Mouse (Mus musculus) heart, postnatal 0 days (tissue): ENCODE results near the gene Tmbim6.

ENCODE experiments used
- CTCF ChIP-seq: IDR thresholded peaks from 2 replicates; pipeline ENCODE4 v1.5.1; 2016; ENCODE audit warnings: antibody characterized with exemption, control low read depth, low read depth
- EP300 ChIP-seq: IDR thresholded peaks from 2 replicates; pipeline ENCODE4 v1.6.1; 2016; ENCODE audit warnings: antibody characterized with exemption, low read depth

DNA sequence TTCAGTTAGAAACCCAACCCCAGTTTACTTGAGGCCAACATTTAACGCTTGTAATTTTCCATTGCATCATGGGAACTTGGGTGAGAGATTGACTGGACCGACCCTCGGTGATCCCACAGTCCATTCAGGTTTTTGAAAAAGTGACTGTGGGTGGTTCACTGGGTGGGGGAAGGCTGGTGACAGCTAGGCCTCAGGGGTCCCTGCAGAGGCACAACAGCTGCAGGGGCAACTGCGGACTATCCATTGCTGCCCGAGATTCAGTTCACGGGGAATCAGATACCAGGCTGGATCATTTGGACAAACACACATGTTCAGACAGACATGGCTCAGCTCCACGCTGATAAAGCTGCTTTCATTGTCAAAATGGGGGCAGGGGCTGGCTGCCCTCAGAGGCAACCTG, 38.8 kb downstream of the Tmbim6 start:
- TF ChIP-seq CTCF (no peak), EP300 (no peak)
